Mouse (Mus musculus) limb, embryonic 11.5 days (tissue): ENCODE measurements around the gene Rep15. TPM values are rescaled to one million over a fixed set of nuclear protein-coding genes. Genes with fewer than 3 reads are reported as not detected.

Experiments
- polyA plus RNA-seq: library from polyadenylated mRNA; unstranded; fragments of >200 nt; fragmentation: Nextera tagmentation; extraction: Ambion mirVana; gene quantifications from 2 replicates; pipeline ENCODE4 v1.2.1, GENCODE M21; 2014

Rep15 gene
- polyA plus RNA-seq, 1 experiment from 2014 or later, result 1.3 TPM

Other genes with a start within 250 kb of the Rep15 start
- gene Arntl2, start 236.5 kb upstream of the Rep15 start, polyA plus RNA-seq, result 2.4 and 3.1 TPM in 2 replicates
- not detected in 2 replicates for gene Smco2, start 182.5 kb upstream of the Rep15 start, polyA plus RNA-seq
- 43.4 and 44.4 TPM in 2 replicates for gene Ppfibp1, start 144.1 kb upstream of the Rep15 start, polyA plus RNA-seq
- 0.14 TPM in 1 of 2 replicates, not detected in the other for gene 1700034J05Rik, start 78.2 kb upstream of the Rep15 start, polyA plus RNA-seq
- 111 and 115 TPM in 2 replicates for gene Mrps35, start 10.2 kb downstream of the Rep15 start, polyA plus RNA-seq
- 1.9 and 2.5 TPM in 2 replicates for gene Mansc4, start 54.4 kb downstream of the Rep15 start, polyA plus RNA-seq
- gene Klhl42, start 58.8 kb downstream of the Rep15 start, polyA plus RNA-seq, result 10.2 and 10.6 TPM in 2 replicates
- 1.3 and 2.3 TPM in 2 replicates for gene Pthlh, start 231.6 kb downstream of the Rep15 start, polyA plus RNA-seq